14 mouse cellular contexts compared by ENCODE assay signal in the genomic region with DNA sequence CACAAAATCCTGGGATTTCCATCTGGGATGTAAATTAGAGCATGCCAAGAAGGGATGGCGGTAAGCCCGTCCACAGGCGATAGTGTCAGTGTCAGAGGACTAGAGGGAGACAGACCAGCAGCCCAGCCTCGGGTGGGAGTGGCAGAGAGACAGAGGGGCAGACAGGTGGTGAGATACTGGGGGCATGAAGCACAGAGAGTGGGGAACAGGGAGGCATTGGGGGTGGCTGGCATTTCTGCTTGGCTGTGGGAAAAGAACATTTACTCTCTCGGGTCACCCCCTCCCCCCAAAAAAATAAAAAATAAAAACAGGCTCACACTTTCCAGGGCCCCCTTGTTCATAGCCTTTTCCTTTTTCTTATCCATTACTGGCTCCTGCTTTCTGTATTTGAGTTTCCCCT.
"Had no signal": no experiment of that assay in that cellular context is flagged by ENCODE, and none has a peak within 500 bp of the region (broad histone marks: within the 10 kb centered on the region; RNA-seq: fewer than 3 reads in every experiment).

No protein-coding gene starts in this region.

- H3K4me2 ChIP-seq: kidney, embryonic 15.5 days; limb, embryonic 12.5 days; liver, embryonic 13.5 days; lung, embryonic 15.5 days; neural tube, embryonic 12.5 days had no signal

- DNase-seq: kidney, adult 18-20 months; kidney, postnatal 14 days; liver; liver, embryonic 13.5 days; liver, postnatal 0 days; lung, postnatal 14 days; thymus, adult 18-20 months; thymus, postnatal 14 days had no signal

- H3K4me1 ChIP-seq: kidney, embryonic 15.5 days; limb, embryonic 12.5 days; liver, embryonic 13.5 days; lung, embryonic 15.5 days had no signal

- H3K36me3 ChIP-seq: kidney, embryonic 15.5 days; limb, embryonic 12.5 days; liver, embryonic 13.5 days; lung, embryonic 15.5 days; neural tube, embryonic 12.5 days had no signal

- H3K27me3 ChIP-seq: kidney, embryonic 15.5 days; limb, embryonic 12.5 days; liver, embryonic 13.5 days; lung, embryonic 15.5 days; neural tube, embryonic 12.5 days had no signal

- H3K9ac ChIP-seq: kidney, embryonic 15.5 days; limb, embryonic 12.5 days; liver, embryonic 13.5 days; liver, postnatal 0 days; lung, embryonic 15.5 days; neural tube, embryonic 12.5 days had no signal

- ATAC-seq: liver, postnatal 0 days had no signal

- H3K9me3 ChIP-seq: kidney, embryonic 15.5 days; limb, embryonic 12.5 days; lung, embryonic 15.5 days; neural tube, embryonic 12.5 days had no signal

- H3K27ac ChIP-seq: kidney, embryonic 15.5 days; limb, embryonic 12.5 days; liver, embryonic 13.5 days; lung, embryonic 15.5 days; macrophage; neural tube, embryonic 12.5 days; stomach, postnatal 0 days had no signal

- H3K4me3 ChIP-seq: kidney, embryonic 15.5 days; limb, embryonic 12.5 days; liver, embryonic 13.5 days; lung, embryonic 15.5 days; neural tube, embryonic 12.5 days had no signal
